Mouse (Mus musculus) olfactory bulb, adult 2 months (tissue): ENCODE data around the gene Ankrd13c. TPM values are rescaled to one million over a fixed set of nuclear protein-coding genes. Genes with fewer than 3 reads are reported as not detected.
A peak's percentile ranks its signal among the peaks of the same experiment; 100 is the strongest.

Experiments
- H3K27ac ChIP-seq: fragments of 200-500 bp; 2 replicates; pipeline ENCODE4 v1.5.1; 2012; ENCODE audit warnings: low read depth, low read length; ENCODE audit not compliant: insufficient read depth
- H3K4me1 ChIP-seq: fragments of 200-500 bp; 2 replicates; pipeline ENCODE4 v1.6.1; 2012; ENCODE audit warnings: low read length; ENCODE audit not compliant: control insufficient read depth, insufficient read depth
- H3K4me3 ChIP-seq: fragments of 200-500 bp; 2 replicates; pipeline ENCODE4 v1.5.1; 2012; ENCODE audit warnings: mild to moderate bottlenecking, low read depth, low read length, moderate library complexity; ENCODE audit not compliant: insufficient read depth
- CTCF ChIP-seq: fragments of 200-500 bp; IDR thresholded peaks from 2 replicates; pipeline ENCODE4 v1.5.1; 2012; ENCODE audit warnings: low read depth, mild to moderate bottlenecking, low read length, moderate library complexity; ENCODE audit not compliant: insufficient read depth
- POLR2A ChIP-seq: fragments of 200-500 bp; IDR thresholded peaks from 2 replicates; pipeline ENCODE4 v1.6.1; 2012; ENCODE audit warnings: mild to moderate bottlenecking, low read depth, low read length, moderate library complexity; ENCODE audit not compliant: insufficient read depth
- WGBS: fragments of 180-500 bp; shearing (Covaris S2); methylation state at CpG from one replicate; pipeline ENCODE4 v1.1.7; 2018; 5-methylcytosine and 5-hydroxymethylcytosine counted together
- polyA plus RNA-seq: library from polyadenylated mRNA; stranded (reverse); fragments of >200 nt; gene quantifications from 2 replicates; pipeline ENCODE4 v1.2.4, GENCODE M21; 2012; ENCODE audit warnings: low replicate concordance; ENCODE audit not compliant: missing spikeins, insufficient read depth, insufficient read length

Gene Ankrd13c
- polyA plus RNA-seq, 1 experiment = not detected

DNA sequence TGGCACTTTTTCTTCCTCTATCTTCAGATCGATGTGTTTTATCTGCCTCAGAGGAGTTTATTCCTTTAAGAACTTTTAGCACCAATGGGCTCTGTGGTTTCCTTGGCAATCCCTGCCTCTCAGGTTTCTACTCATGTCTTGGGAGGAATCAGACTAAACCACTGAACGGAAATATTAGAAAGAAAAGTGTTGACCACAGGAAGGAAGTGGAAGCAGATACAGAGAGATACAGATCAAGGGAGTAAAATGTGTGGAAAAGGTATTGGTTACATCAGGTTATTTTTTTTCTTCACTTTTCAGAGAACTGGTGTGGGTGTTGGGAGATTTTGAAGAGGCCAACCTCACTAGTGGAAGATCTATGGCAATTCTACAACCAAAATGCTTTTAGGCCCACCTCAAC lies 8.5 kb upstream of the Ankrd13c start:
- no peak overlapping the region for H3K27ac ChIP-seq
- TF ChIP-seq POLR2A = no peak
- TF ChIP-seq CTCF = no peak
- H3K4me3 ChIP-seq = no peak overlapping the region
- 88% methylated on average over 2 of the region's 2 CpGs for WGBS
- no peaks in the 10 kb centered on the region for H3K4me1 ChIP-seq

GRCm38 (mm10) chr3:157947383-157948280 lies 593 bp downstream of the Ankrd13c start:
- Histone ChIP-seq H3K27ac (peak overlapping the region; percentile 100), H3K4me3 (peak overlapping the region; percentile 96), H3K4me1 (peaks cover 7% of the 10 kb centered on the region)
- TF ChIP-seq POLR2A (no peak), CTCF (no peak)
- under 1% methylated on average over 93 of the region's 93 CpGs for WGBS

DNA sequence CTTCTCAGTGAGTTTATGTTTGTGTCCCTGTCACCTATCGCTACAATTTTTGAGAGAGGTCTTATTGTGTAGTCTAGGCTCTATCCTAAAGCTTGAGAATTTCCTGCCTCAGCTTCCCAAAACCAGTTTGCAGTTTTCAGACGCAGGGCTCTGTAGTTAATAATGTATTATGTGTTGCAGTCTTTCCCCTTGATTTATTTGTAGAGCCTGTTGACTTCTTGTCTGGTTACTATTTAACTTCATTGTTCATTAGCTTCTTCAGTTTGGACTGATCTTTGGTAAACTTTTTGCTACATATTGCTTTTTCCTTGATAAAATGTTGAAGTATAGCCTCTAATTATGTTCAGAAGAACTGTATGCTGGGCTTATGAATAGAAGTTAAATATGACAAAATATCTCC lies 5.7 kb downstream of the Ankrd13c start:
- no peak for TF ChIP-seq CTCF
- Histone ChIP-seq H3K4me1 (peaks cover 7% of the 10 kb centered on the region), H3K4me3 (no peak overlapping the region), H3K27ac (no peak overlapping the region)
- WGBS = 80% methylated on average over 2 of the region's 2 CpGs

- H3K4me1 ChIP-seq = 0 out of 2 replicates have a peak, but pooled peaks cover 2% of the 10 kb centered on the region
- H3K4me3 ChIP-seq = no peak overlapping the region
- WGBS = 81% methylated on average over 2 of the region's 2 CpGs
- TF ChIP-seq CTCF = no peak
- no peak for TF ChIP-seq POLR2A
- no peak overlapping the region for H3K27ac ChIP-seq
These were observed 8.4 kb downstream of the Ankrd13c start for GRCm38 (mm10) chr3:157955466-157955865.

DNA sequence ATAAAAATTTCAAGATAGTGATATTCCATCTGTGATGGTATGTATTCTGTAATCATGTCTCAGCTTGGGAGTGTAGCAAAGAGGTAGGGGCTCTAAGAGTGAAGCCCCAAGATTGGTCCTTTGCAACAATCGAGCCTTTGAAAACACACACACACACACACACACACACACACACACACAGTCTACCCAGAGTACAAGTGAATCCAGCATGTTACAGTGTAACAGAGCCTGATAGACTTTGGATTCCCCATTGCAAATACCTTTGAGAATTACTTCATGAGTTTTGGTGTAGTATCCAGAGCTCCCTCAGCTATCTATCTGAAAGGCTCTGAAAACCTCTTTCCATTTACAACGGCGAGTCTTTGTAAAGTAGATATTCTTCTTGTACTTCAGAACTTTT lies 9.2 kb downstream of the Ankrd13c start:
- no peak overlapping the region for H3K4me3 ChIP-seq
- H3K4me1 ChIP-seq = 0 out of 2 replicates have a peak, but pooled peaks cover 2% of the 10 kb centered on the region
- WGBS = 91% methylated on average over 3 of the region's 3 CpGs
- TF ChIP-seq POLR2A (no peak), CTCF (no peak)
- no peak overlapping the region for H3K27ac ChIP-seq

- no peak overlapping the region for H3K4me3 ChIP-seq
- H3K27ac ChIP-seq = no peak overlapping the region
- H3K4me1 ChIP-seq = no peaks in the 10 kb centered on the region
- TF ChIP-seq CTCF (no peak), POLR2A (no peak)
These were observed 10.3 kb downstream of the Ankrd13c start for GRCm38 (mm10) chr3:157957320-157957719.

GRCm38 (mm10) chr3:157971151-157971550 lies 24.1 kb downstream of the Ankrd13c start:
- no peak overlapping the region for H3K27ac ChIP-seq
- H3K4me1 ChIP-seq = no peaks in the 10 kb centered on the region
- WGBS = 81% methylated on average over 2 of the region's 2 CpGs
- no peak overlapping the region for H3K4me3 ChIP-seq
- no peak for TF ChIP-seq CTCF
- TF ChIP-seq POLR2A = no peak

DNA sequence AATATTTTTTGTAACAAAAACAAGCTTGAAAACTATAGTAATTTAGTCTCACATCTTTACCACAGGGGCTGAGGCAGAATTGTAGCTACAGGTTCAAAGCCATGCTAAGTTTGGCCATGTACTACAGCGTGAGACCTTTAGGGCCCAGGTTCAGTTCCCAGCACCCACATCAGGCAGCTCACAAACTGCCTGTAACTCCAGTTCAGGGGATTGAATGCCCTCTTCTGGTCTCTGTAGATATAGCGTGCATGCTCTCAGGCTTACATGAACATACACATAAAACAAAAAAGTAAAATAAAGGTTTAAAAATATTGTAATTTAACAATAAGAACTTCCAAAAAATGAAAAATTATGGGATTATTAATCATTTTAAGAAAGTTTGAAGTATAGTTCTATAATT lies 26.2 kb downstream of the Ankrd13c start:
- 99% methylated on average over 2 of the region's 2 CpGs for WGBS
- TF ChIP-seq POLR2A (no peak), CTCF (no peak)
- H3K4me1 ChIP-seq = no peaks in the 10 kb centered on the region
- no peak overlapping the region for H3K4me3 ChIP-seq
- no peak overlapping the region for H3K27ac ChIP-seq

DNA sequence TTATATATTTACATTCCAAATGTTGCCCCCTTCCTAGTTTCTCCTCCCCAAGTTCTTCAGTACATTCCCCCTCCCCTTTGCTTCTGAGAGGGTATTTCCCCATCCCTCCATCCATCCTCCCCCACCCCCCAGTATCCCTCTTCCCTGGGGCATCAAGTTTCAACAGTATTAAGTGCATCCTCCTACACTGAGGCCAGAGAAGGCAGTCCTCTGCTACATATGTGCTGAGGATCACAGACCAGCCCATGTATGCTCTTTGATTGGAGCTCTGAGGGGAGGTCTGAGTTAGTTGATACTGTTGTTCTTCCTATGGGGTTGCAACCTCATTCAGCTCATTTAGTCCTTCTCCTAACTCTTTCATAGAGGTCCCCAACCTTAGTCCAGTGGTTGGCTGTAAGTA lies 32.6 kb downstream of the Ankrd13c start:
- no peak overlapping the region for H3K4me3 ChIP-seq
- no peak overlapping the region for H3K27ac ChIP-seq
- TF ChIP-seq CTCF (no peak), POLR2A (no peak)
- H3K4me1 ChIP-seq = no peaks in the 10 kb centered on the region
